Mouse (Mus musculus) C2C12 (cell line): ENCODE data around the gene Sult1a1.

Experiments used
- CTCF ChIP-seq: IDR thresholded peaks from one replicate; pipeline ENCODE4 v1.5.1; 2011; ENCODE audit not compliant: control insufficient read depth, insufficient read depth, insufficient read length
- MAX ChIP-seq: IDR thresholded peaks from one replicate; pipeline ENCODE4 v1.6.1; 2011; ENCODE audit warnings: mild to moderate bottlenecking, control low read depth
- MYOD1 ChIP-seq: IDR thresholded peaks from one replicate; pipeline ENCODE4 v1.6.1; 2011; ENCODE audit warnings: low read depth; ENCODE audit not compliant: control insufficient read depth, insufficient read length

DNA sequence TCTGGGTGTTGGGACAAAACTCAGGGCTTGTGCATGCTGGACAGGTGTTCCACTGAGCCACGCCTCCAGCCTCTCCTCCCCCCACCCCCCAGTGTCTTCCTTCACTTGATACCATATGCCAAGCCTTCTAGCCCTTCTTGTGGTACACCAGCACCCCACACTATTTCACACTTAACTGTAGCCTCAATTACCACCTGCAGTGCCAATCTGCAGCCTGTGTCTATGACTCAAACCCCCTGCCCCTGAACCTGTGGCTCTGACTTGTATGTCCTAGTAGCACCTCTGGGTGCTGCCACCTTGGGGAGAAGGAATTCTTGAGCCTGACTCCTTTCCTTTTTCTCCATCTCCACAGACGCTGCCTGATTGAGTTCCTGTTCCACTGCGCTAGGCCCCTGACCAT, 35.7 kb upstream of the Sult1a1 start:
- TF ChIP-seq CTCF: no peak
- TF ChIP-seq MAX: no peak
- TF ChIP-seq MYOD1: no peak
